ENCODE assay signal across 8 mouse cellular contexts in the genomic region with DNA sequence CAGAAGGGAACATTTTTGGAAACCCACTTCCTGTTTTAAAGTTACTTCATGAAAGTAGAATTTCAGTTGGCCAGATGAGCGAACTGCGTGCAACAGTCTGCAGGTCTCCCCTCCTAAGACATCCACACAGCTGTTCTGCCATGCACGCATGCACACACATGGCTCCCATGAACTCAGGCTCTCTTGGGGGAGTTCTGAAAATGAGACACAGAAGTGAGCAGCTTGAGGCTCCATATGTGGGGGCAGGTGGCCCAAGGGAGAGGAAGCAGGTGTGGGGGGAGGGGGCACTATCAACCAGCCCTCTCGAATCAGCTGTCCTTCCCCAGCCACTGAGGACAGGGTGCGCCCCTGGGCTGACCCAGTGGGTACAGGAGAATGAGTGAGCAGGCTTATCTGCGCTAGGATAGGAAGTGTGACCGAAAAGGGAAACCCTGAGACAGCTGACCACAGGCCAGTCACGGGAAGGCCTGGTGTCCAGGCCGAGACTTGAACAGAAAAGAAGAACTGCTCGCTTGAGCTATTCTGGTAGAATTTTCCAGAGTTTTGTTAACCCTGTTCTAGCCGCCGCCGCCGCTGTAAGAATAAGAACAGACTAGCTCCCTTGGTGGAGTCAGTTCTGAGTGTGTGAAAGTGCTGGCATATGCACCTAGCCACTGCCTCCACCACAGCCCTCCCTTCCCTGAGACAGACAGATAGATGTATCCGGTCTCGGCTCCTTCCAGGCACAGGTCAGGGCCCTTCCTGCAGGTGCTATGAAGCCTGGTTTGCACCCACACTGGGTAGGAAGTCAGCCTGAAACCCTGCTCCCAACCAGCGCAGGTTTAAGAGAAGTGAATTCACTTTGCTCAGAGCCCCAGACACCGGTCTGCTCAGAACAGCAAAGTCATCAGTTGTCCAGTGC. TPM values are rescaled to one million over a fixed set of nuclear protein-coding genes. Genes with fewer than 3 reads are reported as not detected.
A peak's percentile ranks its signal among the peaks of the same experiment; 100 is the strongest.
DNase-seq lines count a peak whose midpoint lies in the region; ATAC-seq and TF ChIP-seq lines count a peak whose summit lies in the region.
"Had no signal": no experiment of that assay in that cellular context is flagged by ENCODE, and none has a peak within 500 bp of the region (broad histone marks: within the 10 kb centered on the region; RNA-seq: fewer than 3 reads in every experiment).

No protein-coding gene starts in this region.

- H3K4me2 ChIP-seq in liver, embryonic 12.5 days, result peak overlapping the region; percentile 40
- H3K4me2 ChIP-seq: embryonic facial prominence, embryonic 12.5 days had no signal

- H3K27me3 ChIP-seq in liver, embryonic 12.5 days (replicated peaks), result no peaks in the 10 kb centered on the region
- no peaks in the 10 kb centered on the region for H3K27me3 ChIP-seq in spleen, adult 2 months (ENCODE audit: control insufficient read depth, insufficient read depth, low read length)
- H3K27me3 ChIP-seq: embryonic facial prominence, embryonic 12.5 days had no signal

- peak overlapping the region; percentile 13 for H3K9ac ChIP-seq in liver, embryonic 12.5 days
- H3K9ac ChIP-seq: embryonic facial prominence, embryonic 12.5 days had no signal

- DNase-seq in urinary bladder, adult 2 months (ENCODE audit: low spot score), result peak; percentile 19
- no peak for DNase-seq in urinary bladder, postnatal 10 days (ENCODE audit: low spot score)
- peak; percentile 68 for DNase-seq in heart, adult 8-10 months (ENCODE audit: low spot score)
- DNase-seq in spleen, adult 2 months (ENCODE audit: low read depth in 1 of 2, low spot score in 2 of 2), result peak in 1 of 2 experiments; percentile 65
- no peak for DNase-seq in retina, embryonic 14.5 days (ENCODE audit: low spot score)
- DNase-seq in gastrocnemius, adult 18-20 months (ENCODE audit: low spot score), result no peak

- no peak overlapping the region for H3K4me3 ChIP-seq in liver, embryonic 12.5 days
- no peak overlapping the region; the same call in 1 of the 2 replicates for H3K4me3 ChIP-seq in spleen, adult 2 months (ENCODE audit: extremely low read depth, insufficient read depth, insufficient read length)
- H3K4me3 ChIP-seq: embryonic facial prominence, embryonic 12.5 days had no signal

- TF ChIP-seq POLR2A in spleen, adult 2 months (IDR thresholded peaks at IDR 0.05; ENCODE audit: low read depth, low read length), result no peak

- peaks cover 11% of the 10 kb centered on the region; the same call in 1 of the 2 replicates for H3K36me3 ChIP-seq in liver, embryonic 12.5 days
- no peaks in the 10 kb centered on the region for H3K36me3 ChIP-seq in spleen, adult 2 months (ENCODE audit: control insufficient read depth, insufficient read depth, low read length)
- H3K36me3 ChIP-seq: embryonic facial prominence, embryonic 12.5 days had no signal

- 17% methylated on average over 18 of the region's 18 CpGs for WGBS in liver, embryonic 12.5 days (ENCODE audit: insufficient replicate concordance)
- 4% methylated on average over 18 of the region's 18 CpGs for WGBS in spleen, adult 2 months

- peak; percentile 53 for ATAC-seq in liver, embryonic 12.5 days

- TF ChIP-seq CTCF in spleen, adult 2 months (IDR thresholded peaks at IDR 0.05; ENCODE audit: extremely low read depth, insufficient read depth, insufficient read length, insufficient replicate concordance), result no peak

- peaks cover 72% of the 10 kb centered on the region for H3K4me1 ChIP-seq in liver, embryonic 12.5 days
- H3K4me1 ChIP-seq in spleen, adult 2 months (ENCODE audit: control insufficient read depth, insufficient read depth, insufficient read length), result peaks cover 28% of the 10 kb centered on the region; the same call in 1 of the 2 replicates

- peak overlapping the region; percentile 75 for H3K27ac ChIP-seq in liver, embryonic 12.5 days
- H3K27ac ChIP-seq in spleen, adult 2 months (ENCODE audit: insufficient read depth, low read length), result peak overlapping the region; percentile 85
- H3K27ac ChIP-seq: embryonic facial prominence, embryonic 12.5 days had no signal

- H3K9me3 ChIP-seq in liver, embryonic 12.5 days (replicated peaks), result no peaks in the 10 kb centered on the region
- H3K9me3 ChIP-seq: embryonic facial prominence, embryonic 12.5 days had no signal

RNA-seq across cellular contexts. Expression of gene Rgs10, which starts 26.2 kb away (rescaled TPM):
- polyA plus RNA-seq in urinary bladder, adult 2 months (2012; rRNA removed), result 35.7 and 36.2 TPM in 2 replicates
- total RNA-seq in heart, adult 8-10 months (2022), result 10 to 100 TPM in 1 of 4 experiments, 1 to 10 TPM in 3; 6.9 to 11.3 (median 9.2) TPM
- polyA plus RNA-seq in liver, embryonic 12.5 days (2016; fragmentation: Nextera tagmentation; extraction: Ambion mirVana), result 57.7 and 58.1 TPM in 2 replicates
- 20.8 and 21.6 TPM in 2 replicates for polyA plus RNA-seq in spleen, adult 2 months (2012; rRNA removed)
- 1 to 10 TPM; 2.0 to 3.4 TPM for total RNA-seq in gastrocnemius, adult 18-20 months (2021)

Comparison
In these comparisons a context has a peak if more than half of its experiments do, and no peak if none do; other contexts are left out.
1. DNase-seq: peak in urinary bladder, adult 2 months (single experiment) and heart, adult 8-10 months (single experiment); none in urinary bladder, postnatal 10 days (single experiment), retina, embryonic 14.5 days (single experiment) and gastrocnemius, adult 18-20 months (single experiment).